Mouse (Mus musculus): ENCODE results near the gene Ddi2.
A peak's percentile ranks its signal among the peaks of the same experiment; 100 is the strongest.

The Ddi2 gene

DNA sequence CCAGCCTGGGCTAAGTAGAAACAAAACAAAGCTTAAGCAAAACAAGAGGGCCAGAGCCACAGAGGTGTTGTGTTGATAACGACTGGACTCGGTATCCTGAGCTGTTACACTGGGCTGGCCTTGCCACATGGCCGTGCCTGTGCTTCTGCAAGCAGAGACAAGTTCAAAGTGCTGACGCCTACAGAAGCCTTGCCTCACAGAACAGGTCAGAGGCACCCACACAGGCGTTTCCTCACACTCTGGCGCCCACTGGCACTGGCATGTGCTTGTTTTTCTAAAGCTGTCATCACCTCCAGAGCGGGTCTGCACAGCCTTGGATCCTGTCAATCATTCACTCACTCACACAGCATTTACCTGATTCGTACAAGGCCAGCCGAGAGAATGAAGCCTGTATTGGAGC lies 18.6 kb upstream of the Ddi2 start:
- no peak for DNase-seq (ENCODE audit: low spot score)

GRCm38 (mm10) chr4:141738015-141738414 lies 14.8 kb upstream of the Ddi2 start:
- no peak for DNase-seq (ENCODE audit: low spot score)

DNA sequence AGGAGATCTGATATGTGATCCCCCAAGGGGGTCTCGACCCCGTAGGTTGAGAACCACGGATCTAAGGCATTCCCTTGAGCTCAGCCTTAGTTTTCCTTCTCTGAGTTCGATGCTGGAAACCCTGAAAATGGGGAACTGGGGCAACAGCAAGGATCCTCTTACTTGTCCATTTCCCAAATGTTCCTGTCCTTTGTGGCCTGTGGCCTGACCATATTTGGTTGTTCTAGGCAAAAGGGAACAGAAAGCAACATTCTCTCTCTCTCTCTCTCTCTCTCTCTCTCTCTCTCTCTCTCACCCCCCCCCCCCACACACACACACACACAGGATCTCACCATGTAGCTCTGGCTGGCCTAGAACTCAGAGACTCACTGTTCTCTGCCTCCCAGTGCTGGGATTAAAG lies 13.6 kb upstream of the Ddi2 start:
- DNase-seq (ENCODE audit: low spot score) = no peak

- DNase-seq (ENCODE audit: low spot score) = no peak
Measured at GRCm38 (mm10) chr4:141735206-141735560, 12.0 kb upstream of the Ddi2 start.

DNA sequence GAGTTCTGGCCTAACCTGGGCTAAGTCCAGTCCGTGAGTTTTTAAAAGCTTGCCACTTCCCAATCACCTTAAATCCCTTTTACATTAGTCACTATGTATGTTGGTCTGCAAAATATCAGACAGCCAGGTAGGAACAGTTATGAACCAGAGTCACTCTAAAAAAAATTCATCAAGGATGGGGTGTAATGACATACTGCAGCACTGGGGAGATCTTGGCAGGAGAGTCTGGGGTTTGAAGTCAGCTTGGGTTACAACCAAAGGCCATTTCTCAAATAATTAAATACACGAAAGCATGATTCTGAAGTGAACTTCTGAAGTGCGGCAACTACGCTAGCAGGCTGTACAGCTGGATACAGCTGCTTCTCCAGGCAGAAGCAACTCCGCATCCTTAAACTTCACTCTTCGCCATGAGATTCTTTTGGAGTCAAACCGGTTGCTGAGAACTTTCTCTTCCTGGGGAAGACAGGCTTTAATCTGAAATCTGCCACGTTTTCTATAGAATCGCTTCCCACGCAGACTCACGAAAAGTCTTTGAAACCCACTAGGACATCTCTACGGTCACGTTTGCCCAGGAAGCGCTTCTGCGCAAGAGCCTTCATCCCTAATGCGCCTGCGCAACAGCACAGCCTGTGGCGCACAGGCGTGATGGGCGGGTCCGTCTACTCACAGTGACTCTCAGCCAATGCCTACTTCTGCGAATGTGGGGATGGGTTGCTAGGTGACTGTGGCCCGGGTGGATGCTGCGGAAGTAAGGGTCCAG lies 11.4 kb upstream of the Ddi2 start:
- peak; percentile 88 for DNase-seq (ENCODE audit: low spot score)

DNA sequence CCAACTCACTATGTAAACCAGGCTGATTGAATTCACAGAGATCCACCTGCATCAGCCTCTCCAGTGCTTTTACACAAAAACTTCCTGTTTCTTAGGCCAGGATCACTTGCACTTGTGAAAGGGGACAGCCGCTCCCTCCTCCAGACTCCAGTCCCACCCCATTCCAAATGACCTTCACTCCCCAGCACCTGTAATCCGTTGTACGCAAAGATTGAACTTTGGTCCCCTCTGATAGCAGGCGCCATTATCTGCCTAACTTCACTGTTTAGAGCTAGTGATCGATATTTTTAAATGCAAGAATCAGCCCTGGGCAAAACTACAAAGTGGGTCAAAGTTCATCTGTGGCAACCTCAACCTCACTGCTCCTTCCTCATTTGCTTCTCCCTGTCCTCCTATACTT lies 8.5 kb upstream of the Ddi2 start:
- DNase-seq (ENCODE audit: low spot score) = no peak

- no peak for DNase-seq (ENCODE audit: low spot score)
Measured at GRCm38 (mm10) chr4:141730401-141730800, 7.2 kb upstream of the Ddi2 start.

- no peak for DNase-seq (ENCODE audit: low spot score)
Measured at GRCm38 (mm10) chr4:141729266-141729665, 6.0 kb upstream of the Ddi2 start.

DNA sequence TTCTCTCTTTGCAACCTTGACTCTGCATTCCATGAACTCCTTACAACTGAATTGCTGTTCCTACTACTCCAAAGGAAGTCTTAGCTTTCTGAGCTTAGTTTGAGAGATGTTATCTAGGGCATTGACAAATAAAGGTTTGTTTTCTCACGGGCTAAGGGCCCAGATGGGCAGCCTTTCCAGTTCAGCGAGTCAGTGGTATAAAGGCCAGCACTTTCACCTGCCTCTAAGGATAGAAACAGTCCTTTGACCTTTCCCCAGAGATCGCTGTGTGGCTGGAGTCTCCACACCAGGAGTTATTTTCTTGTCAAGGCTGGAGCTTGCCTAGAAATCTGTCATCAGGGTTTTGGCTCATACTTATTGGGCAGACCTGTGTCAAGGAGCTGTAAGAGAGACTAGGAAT lies 2.5 kb upstream of the Ddi2 start:
- no peak for DNase-seq (ENCODE audit: low spot score)

DNA sequence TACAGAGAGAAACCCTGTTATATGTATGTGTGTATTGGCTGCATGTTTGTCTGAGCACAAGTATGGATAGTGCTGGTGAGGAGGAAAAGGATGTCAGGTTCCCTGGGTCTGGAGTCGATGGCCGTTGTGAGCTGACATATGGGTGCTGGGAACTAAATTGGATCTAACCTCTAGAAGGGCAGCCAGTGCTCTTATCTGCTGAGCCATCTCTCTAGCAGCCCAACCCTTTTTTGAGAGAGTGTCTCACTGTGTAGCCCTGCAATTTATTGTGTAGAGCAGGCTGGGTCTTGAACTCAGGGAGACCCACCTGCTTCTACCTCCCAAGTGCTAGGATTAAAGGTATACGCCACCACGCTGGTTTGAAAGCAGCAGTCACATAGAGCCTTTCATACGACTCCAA lies 2.1 kb upstream of the Ddi2 start:
- no peak for DNase-seq (ENCODE audit: low spot score)

GRCm38 (mm10) chr4:141724594-141724993 lies 1.4 kb upstream of the Ddi2 start:
- no peak for DNase-seq (ENCODE audit: low spot score)

- DNase-seq (ENCODE audit: low spot score) = no peak
Measured at GRCm38 (mm10) chr4:141723673-141724068, 452 bp upstream of the Ddi2 start.

GRCm38 (mm10) chr4:141721961-141722360 lies 1.3 kb downstream of the Ddi2 start:
- DNase-seq (ENCODE audit: low spot score) = no peak

DNA sequence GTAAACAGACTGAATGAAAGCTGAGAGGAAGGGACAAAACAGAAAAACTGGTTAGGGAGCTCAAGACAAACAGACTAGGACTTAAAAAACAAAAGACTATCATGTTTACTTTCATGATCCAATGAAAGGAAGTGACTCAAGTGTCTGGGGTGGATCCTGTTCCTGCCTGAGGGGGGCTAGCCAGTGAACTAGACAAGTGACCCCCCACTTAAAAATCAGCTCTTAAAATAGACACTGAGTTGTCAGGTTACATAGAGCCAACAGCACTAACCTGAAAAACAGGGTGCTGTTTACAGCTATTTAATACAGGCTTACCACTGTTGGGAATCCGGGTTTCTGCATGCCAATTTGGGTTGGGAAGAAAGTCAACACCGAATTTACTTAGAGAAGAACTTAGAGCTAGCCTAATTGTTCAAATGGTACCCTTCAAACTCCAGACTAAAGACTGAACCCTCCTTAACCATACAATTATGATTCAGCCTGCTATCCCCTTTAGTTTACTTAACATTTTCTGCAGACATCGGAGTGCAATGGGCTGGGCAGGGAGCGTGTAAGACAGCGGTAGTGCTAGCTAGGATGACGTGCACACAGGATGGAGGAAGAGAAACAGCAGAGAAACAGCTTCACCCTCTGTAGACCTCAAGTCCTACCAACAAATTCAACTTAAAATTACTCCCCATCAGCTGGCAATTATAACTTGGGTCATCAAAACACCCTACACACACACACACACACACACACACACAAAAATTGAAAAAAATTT lies 2.3 kb downstream of the Ddi2 start:
- no peak for DNase-seq (ENCODE audit: low spot score)

DNA sequence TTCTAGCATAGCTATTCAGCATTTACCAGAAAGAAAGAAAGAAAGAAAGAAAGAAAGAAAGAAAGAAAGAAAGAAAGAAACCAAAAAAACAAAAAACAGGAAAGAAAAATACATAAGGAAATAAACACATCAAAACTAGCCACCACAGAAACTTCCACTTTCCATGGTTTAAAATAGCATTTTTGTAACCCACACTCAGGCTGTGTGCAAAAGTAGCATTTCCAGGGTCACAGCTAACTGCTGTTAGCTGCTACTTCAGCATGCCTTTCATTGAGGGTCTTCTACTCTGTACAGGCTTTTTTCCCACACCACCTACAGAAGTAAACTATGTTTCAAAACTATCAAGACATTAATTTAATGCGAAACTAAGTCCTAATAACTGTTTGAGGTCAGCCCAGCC lies 3.9 kb downstream of the Ddi2 start:
- DNase-seq (ENCODE audit: low spot score) = no peak

- no peak for DNase-seq (ENCODE audit: low spot score)
Measured at GRCm38 (mm10) chr4:141717633-141718032, 5.6 kb downstream of the Ddi2 start.

DNA sequence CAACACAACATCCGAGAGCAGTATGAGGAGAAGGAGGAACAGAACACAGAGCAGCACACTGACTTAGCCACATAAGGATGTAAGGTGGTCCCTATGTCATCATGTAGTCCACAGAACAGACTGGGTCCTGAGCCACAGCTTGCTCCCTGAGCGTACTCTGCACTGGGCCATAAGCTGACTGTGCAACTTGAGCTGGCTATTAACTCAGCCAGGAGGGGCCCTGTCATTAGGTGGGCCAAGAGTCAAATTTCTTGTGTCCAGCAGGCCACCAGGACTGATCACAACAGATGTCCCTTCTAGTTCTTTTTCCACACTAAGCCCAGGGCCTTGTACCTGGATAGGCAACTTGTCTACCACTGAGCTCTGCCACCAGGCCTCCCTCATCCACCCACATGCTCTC lies 8.2 kb downstream of the Ddi2 start:
- DNase-seq (ENCODE audit: low spot score) = no peak

- DNase-seq (ENCODE audit: low spot score) = no peak
Measured at GRCm38 (mm10) chr4:141713598-141714142, 9.5 kb downstream of the Ddi2 start.

DNA sequence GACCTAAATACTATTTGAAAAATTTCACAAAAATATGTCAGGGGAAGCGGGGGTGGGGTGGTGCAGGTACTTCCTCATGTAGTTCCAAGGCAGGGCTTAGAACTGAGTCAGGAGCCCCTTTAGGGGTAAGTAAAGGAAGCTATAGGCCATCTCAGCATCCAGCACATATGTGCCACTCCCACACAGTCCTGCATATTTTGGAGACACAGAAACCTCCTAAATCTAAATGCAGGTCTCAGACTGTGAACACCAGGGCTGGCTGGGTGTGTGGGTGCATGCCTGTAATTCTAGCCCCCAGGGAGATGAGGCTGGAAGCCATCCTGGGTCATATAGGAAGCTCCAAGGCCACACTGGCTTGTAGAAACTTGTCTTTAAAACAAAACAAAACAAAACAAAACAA lies 12.0 kb downstream of the Ddi2 start:
- DNase-seq (ENCODE audit: low spot score) = no peak

DNA sequence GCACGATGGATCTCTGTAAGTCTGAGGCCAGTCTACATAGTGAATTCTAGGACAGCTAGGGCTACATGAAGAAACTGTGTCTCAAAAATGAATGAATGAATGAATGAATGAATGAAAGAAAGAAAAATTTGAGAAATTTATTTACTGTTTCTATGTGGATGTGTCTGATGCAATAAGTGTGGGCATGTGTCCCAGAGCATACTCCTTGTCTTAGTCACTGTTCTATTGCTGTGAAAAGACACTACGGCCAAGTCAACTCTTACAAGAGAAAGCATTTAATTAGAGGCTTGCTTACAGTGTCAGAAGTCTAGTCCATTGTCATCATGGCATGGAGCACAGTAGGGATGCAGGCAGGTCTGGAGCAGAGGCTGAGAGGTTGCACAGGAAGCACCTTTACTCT lies 14.2 kb downstream of the Ddi2 start:
- no peak for DNase-seq (ENCODE audit: low spot score)

DNA sequence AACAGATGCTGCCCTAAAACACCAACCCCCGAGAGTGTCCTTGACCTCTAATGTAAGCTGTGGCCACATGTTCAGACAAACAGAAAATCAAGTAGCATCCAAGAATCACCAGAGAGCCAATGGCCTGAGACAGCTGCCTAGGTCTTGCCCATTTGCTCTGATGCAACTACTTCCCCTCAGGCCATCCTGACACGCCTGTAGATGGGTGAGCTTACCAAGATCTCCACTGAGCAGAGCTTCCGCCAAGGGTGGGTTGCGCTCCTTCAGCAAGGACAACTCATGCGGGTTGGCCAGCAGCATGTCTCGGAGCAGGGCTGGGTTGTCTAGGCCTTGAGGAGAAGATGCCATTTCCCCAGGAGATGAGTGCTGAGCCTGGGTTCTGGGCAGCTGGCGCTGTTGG lies 15.2 kb downstream of the Ddi2 start:
- DNase-seq (ENCODE audit: low spot score) = no peak

DNA sequence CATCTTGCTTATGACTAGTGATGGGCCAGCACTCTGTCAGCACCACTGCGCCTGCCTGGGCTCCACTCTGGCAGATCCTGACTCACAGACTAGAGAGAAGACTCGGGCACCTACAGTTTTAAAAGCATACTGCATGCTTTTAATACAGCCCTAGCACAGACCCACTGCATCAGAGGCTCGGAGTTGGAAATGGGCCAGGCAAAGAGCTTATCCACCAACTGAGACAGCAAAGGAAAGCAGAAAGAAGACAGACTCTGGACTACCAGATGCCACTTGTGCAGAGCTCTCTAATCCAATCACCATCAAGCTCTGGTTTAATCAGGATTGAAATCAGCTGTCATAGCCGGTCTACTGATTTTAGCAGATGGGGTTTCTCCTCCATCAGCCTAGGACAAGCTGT lies 17.9 kb downstream of the Ddi2 start:
- peak; percentile 65 for DNase-seq (ENCODE audit: low spot score)

- no peak for DNase-seq (ENCODE audit: low spot score)
Measured at GRCm38 (mm10) chr4:141704625-141705024, 18.6 kb downstream of the Ddi2 start.

GRCm38 (mm10) chr4:141694719-141695118 lies 28.5 kb downstream of the Ddi2 start:
- DNase-seq (ENCODE audit: low spot score) = no peak

All from layer of hippocampus, adult 9-10 months (tissue).